Mouse (Mus musculus) liver, postnatal 0 days (tissue): ENCODE results near the gene Lrfn2. TPM values are rescaled to one million over a fixed set of nuclear protein-coding genes. Genes with fewer than 3 reads are reported as not detected.

ENCODE experiments used
- ATAC-seq: fragments of 200-750 bp; cut with Nextera tagmentation; 2 replicates; pipeline ENCODE4 v1.8.0; 2017; ENCODE audit warnings: mild to moderate bottlenecking, moderate library complexity
- DNase-seq: peaks from one replicate; pipeline ENCODE4 v3.0.0-alpha.2; 2016
- H3K27ac ChIP-seq: fragments of 300-500 bp; sonication (generic); 2 replicates; pipeline ENCODE4 v1.5.1; 2014; ENCODE audit warnings: antibody characterized with exemption, moderate library complexity, mild to moderate bottlenecking, low read depth
- H3K27me3 ChIP-seq: fragments of 300-500 bp; sonication (generic); 2 replicates; pipeline ENCODE4 v1.6.1; 2014; ENCODE audit warnings: low read length, control low read depth, mixed read lengths; ENCODE audit not compliant: insufficient read depth
- H3K36me3 ChIP-seq: fragments of 300-500 bp; sonication (generic); replicated peaks from 2 replicates; pipeline ENCODE4 v1.6.1; 2014; ENCODE audit warnings: mild to moderate bottlenecking, control low read depth, low read length, moderate library complexity, mixed read lengths; ENCODE audit not compliant: insufficient read depth
- H3K4me1 ChIP-seq: fragments of 300-500 bp; sonication (generic); 2 replicates; pipeline ENCODE4 v1.6.1; 2014; ENCODE audit warnings: antibody characterized with exemption, mild to moderate bottlenecking, control low read depth; ENCODE audit not compliant: insufficient read depth
- H3K4me2 ChIP-seq: fragments of 300-500 bp; sonication (generic); 2 replicates; pipeline ENCODE4 v1.6.1; 2014; ENCODE audit warnings: low read depth, mild to moderate bottlenecking, low read length, moderate library complexity, mixed read lengths
- H3K4me3 ChIP-seq: fragments of 300-500 bp; sonication (generic); 2 replicates; pipeline ENCODE4 v1.5.1; 2014; ENCODE audit warnings: low read depth, low read length
- H3K9ac ChIP-seq: fragments of 300-500 bp; sonication (generic); replicated peaks from 2 replicates; pipeline ENCODE4 v1.6.1; 2014; ENCODE audit warnings: mild to moderate bottlenecking, moderate library complexity
- H3K9me3 ChIP-seq: fragments of 300-500 bp; sonication (generic); 2 replicates; pipeline ENCODE4 v1.6.1; 2016; ENCODE audit warnings: mild to moderate bottlenecking, control low read depth, low read length, mixed read lengths
- CTCF ChIP-seq: sonication (generic); IDR thresholded peaks from 2 replicates; pipeline ENCODE4 v1.5.1; 2016; ENCODE audit warnings: antibody characterized with exemption, low read depth
- EP300 ChIP-seq: IDR thresholded peaks from 2 replicates; pipeline ENCODE4 v1.6.1; 2016; ENCODE audit warnings: antibody characterized with exemption, low read depth, mild to moderate bottlenecking
- WGBS: fragments of 180-500 bp; shearing (Covaris S2); extraction: QIAGEN DNeasy Blood & Tissue Kit; methylation state at CpG from one replicate; pipeline ENCODE4 v1.1.7; 2014; ENCODE audit not compliant: insufficient replicate concordance; 5-methylcytosine and 5-hydroxymethylcytosine counted together
- polyA plus RNA-seq: library from polyadenylated mRNA; unstranded; fragments of >200 nt; fragmentation: Nextera tagmentation; extraction: Ambion mirVana; gene quantifications from 2 replicates; pipeline ENCODE4 v1.2.1, GENCODE M21; 2015

Gene Lrfn2
- polyA plus RNA-seq, 1 experiment from 2014 or later, result not detected

- DNase-seq (no peak), ATAC-seq (no peak)
- Histone ChIP-seq H3K36me3 (no peaks in the 10 kb centered on the region), H3K9me3 (no peaks in the 10 kb centered on the region), H3K27me3 (no peaks in the 10 kb centered on the region), H3K4me2 (no peak overlapping the region), H3K4me3 (no peak overlapping the region), H3K9ac (no peak overlapping the region), H3K4me1 (no peaks in the 10 kb centered on the region), H3K27ac (no peak overlapping the region)
- TF ChIP-seq CTCF, result no peak
- 75% methylated on average over 9 of the region's 9 CpGs for WGBS
These were observed 151.6 kb downstream of the Lrfn2 start for GRCm38 (mm10) chr17:49083594-49084380.

GRCm38 (mm10) chr17:49085111-49085510 is 152.9 kb downstream of the Lrfn2 start:
- H3K36me3 ChIP-seq, result no peaks in the 10 kb centered on the region
- no peak overlapping the region for H3K4me2 ChIP-seq
- no peaks in the 10 kb centered on the region for H3K4me1 ChIP-seq
- H3K9ac ChIP-seq, result no peak overlapping the region
- no peak overlapping the region for H3K4me3 ChIP-seq
- 84% methylated on average over 4 of the region's 4 CpGs for whole genome bisulfite sequencing
- TF ChIP-seq EP300, result no peak
- no peak for TF ChIP-seq CTCF
- H3K27me3 ChIP-seq, result no peaks in the 10 kb centered on the region
- H3K9me3 ChIP-seq, result no peaks in the 10 kb centered on the region
- DNase-seq (no peak), ATAC-seq (no peak)
- H3K27ac ChIP-seq, result no peak overlapping the region

GRCm38 (mm10) chr17:49096781-49097544 is 164.8 kb downstream of the Lrfn2 start:
- H3K27me3 ChIP-seq, result no peaks in the 10 kb centered on the region
- TF ChIP-seq EP300, result no peak
- no peak for TF ChIP-seq CTCF
- 67% methylated on average over 16 of the region's 16 CpGs for WGBS
- ATAC-seq, result no peak
- DNase-seq, result no peak
- no peak overlapping the region for H3K4me3 ChIP-seq
- no peaks in the 10 kb centered on the region for H3K4me1 ChIP-seq
- no peaks in the 10 kb centered on the region for H3K36me3 ChIP-seq
- no peak overlapping the region for H3K4me2 ChIP-seq
- no peaks in the 10 kb centered on the region for H3K9me3 ChIP-seq
- H3K9ac ChIP-seq, result no peak overlapping the region
- no peak overlapping the region for H3K27ac ChIP-seq

GRCm38 (mm10) chr17:49111399-49111798 is 179.2 kb downstream of the Lrfn2 start:
- no peak for ATAC-seq

GRCm38 (mm10) chr17:49111911-49112310 is 179.7 kb downstream of the Lrfn2 start:
- WGBS, result 74% methylated on average over 2 of the region's 2 CpGs
- ATAC-seq, result no peak

More at GRCm38 (mm10) chr17:49111399-49111798, 179.2 kb downstream of the Lrfn2 start:
- DNase-seq, result no peak
- 76% methylated on average over 3 of the region's 3 CpGs for WGBS
- Histone ChIP-seq H3K4me3 (no peak overlapping the region), H3K27ac (no peak overlapping the region), H3K9me3 (no peaks in the 10 kb centered on the region), H3K4me2 (no peak overlapping the region), H3K4me1 (no peaks in the 10 kb centered on the region), H3K27me3 (no peaks in the 10 kb centered on the region), H3K36me3 (no peaks in the 10 kb centered on the region), H3K9ac (no peak overlapping the region)
- no peak for TF ChIP-seq CTCF
- no peak for TF ChIP-seq EP300

GRCm38 (mm10) chr17:49113336-49113735 is 181.2 kb downstream of the Lrfn2 start:
- ATAC-seq, result no peak
- H3K4me2 ChIP-seq, result no peak overlapping the region
- H3K27me3 ChIP-seq, result no peaks in the 10 kb centered on the region
- no peak overlapping the region for H3K4me3 ChIP-seq
- no peak for DNase-seq
- no peak overlapping the region for H3K9ac ChIP-seq
- H3K4me1 ChIP-seq, result no peaks in the 10 kb centered on the region
- 51% methylated on average over 3 of the region's 3 CpGs for WGBS
- H3K9me3 ChIP-seq, result no peaks in the 10 kb centered on the region
- no peak for TF ChIP-seq CTCF
- no peak for TF ChIP-seq EP300
- H3K27ac ChIP-seq, result no peak overlapping the region
- no peaks in the 10 kb centered on the region for H3K36me3 ChIP-seq

More at GRCm38 (mm10) chr17:49111911-49112310, 179.7 kb downstream of the Lrfn2 start:
- no peaks in the 10 kb centered on the region for H3K9me3 ChIP-seq
- no peak for TF ChIP-seq EP300
- TF ChIP-seq CTCF, result no peak
- H3K4me1 ChIP-seq, result no peaks in the 10 kb centered on the region
- no peaks in the 10 kb centered on the region for H3K27me3 ChIP-seq
- no peak overlapping the region for H3K4me2 ChIP-seq
- H3K36me3 ChIP-seq, result no peaks in the 10 kb centered on the region
- H3K27ac ChIP-seq, result no peak overlapping the region
- no peak overlapping the region for H3K9ac ChIP-seq
- no peak for DNase-seq
- no peak overlapping the region for H3K4me3 ChIP-seq
